Mouse (Mus musculus): ENCODE results near the gene Bcl7a. TPM values are rescaled to one million over a fixed set of nuclear protein-coding genes. Genes with fewer than 3 reads are reported as not detected.

Bcl7a gene
- total RNA-seq, 2 experiments from 2014 or later, result 72.7 to 78.5 TPM

GRCm38 (mm10) chr5:123327686-123328085 is 15.9 kb upstream of the Bcl7a start:
- no peak for DNase-seq (ENCODE audit: low spot score in 2 of 2)

GRCm38 (mm10) chr5:123333566-123333965 is 10.1 kb upstream of the Bcl7a start:
- no peak for DNase-seq (ENCODE audit: low spot score in 2 of 2)

GRCm38 (mm10) chr5:123336205-123336961 is 7.3 kb upstream of the Bcl7a start:
- DNase-seq (ENCODE audit: low spot score in 2 of 2), result no peak

- no peak for DNase-seq (ENCODE audit: low spot score in 2 of 2)
Observed at GRCm38 (mm10) chr5:123338463-123338862, 5.2 kb upstream of the Bcl7a start.

DNA sequence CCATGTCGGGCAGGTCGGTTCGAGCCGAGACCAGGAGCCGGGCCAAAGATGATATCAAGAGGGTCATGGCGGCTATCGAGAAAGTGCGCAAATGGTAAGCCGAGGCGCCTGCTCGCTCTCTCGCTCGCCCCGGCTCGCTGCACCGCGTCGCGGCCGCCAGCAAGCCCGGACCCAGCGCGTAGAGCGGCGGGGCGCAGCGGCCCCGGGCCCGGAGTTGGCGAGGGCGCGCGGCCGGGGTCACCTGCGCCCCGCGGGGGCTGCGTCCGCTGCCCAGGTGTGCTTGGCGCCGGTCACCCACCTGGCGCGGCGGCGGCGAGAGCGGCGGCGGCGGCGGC is 961 bp downstream of the Bcl7a start:
- DNase-seq (ENCODE audit: low spot score in 2 of 2), result no peak

DNA sequence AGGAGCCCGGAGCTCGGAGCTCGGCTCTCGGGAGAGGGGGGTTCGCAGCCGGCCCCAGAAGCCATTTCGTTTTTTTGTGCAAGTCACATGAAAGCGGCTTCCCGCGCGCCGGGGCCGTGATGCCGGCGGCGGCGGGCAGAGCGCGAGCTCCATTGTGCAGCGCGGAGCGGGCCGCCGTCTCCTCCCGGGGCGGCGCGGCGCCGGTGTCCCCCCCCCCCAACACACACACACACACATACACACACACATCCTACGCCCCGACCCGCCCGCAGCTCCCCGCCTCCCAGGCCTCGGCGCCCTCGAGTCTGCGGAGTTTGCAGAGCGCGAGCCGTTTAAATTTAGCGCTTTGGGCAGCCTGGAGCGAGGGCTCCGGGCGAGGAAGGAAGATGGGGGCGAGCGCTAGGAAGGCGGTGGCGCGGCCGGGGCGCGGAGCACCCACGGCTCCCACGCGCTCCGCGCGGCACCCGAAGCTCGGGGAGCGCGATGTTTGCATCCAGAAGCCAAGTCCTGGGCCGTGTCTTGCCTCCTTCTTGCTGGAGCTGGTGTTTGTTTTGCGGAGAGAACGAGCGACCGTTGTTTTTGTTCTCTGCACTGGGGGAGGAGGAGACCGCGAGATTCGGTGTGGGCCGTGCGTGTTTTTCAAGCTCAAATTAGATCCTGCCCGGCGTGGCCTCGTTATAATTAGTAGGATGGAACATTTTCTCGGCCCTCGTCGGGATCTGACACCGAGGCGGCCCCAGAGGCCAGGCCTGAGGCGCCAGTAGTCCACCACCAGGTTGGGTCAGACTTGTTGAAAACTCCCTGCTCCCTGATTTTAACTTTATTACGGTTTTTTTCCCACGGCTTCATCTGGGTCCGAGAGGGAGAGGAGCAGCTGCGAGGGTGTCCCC is 1.6 kb downstream of the Bcl7a start:
- peak; percentile 58 to 68 for DNase-seq (ENCODE audit: low spot score in 2 of 2)

GRCm38 (mm10) chr5:123345853-123346654 is 2.4 kb downstream of the Bcl7a start:
- peak; percentile 74 to 81 for DNase-seq (ENCODE audit: low spot score in 2 of 2)

DNA sequence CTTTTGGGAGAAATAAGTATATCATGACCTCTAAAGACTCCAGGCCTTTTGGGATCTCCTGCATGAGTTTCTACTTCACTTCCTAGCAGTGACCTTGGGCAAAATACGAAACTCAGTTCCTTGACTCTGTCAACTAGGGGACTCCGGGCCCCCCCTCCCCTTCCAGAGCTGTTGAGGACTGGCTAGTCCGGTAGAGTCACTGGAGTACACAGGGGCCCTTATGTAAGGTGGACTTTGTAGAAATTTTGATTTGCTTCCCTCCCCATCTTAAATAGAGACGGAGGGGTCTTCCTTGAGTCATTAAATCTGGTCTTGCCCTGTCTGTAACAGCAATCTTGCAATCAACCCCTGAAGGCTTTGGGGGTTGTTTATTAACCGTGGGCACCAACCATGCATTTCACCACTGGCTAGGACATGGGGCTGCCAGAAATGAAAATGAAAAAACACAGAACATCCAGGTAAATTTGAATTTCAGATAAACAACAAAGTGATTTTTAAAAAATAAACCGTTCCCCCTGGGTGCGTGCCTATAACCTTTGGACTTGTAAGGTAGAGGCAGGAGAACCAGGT is 3.2 kb downstream of the Bcl7a start:
- DNase-seq (ENCODE audit: low spot score in 2 of 2), result no peak

GRCm38 (mm10) chr5:123347985-123348384 is 4.4 kb downstream of the Bcl7a start:
- no peak for DNase-seq (ENCODE audit: low spot score in 2 of 2)

DNA sequence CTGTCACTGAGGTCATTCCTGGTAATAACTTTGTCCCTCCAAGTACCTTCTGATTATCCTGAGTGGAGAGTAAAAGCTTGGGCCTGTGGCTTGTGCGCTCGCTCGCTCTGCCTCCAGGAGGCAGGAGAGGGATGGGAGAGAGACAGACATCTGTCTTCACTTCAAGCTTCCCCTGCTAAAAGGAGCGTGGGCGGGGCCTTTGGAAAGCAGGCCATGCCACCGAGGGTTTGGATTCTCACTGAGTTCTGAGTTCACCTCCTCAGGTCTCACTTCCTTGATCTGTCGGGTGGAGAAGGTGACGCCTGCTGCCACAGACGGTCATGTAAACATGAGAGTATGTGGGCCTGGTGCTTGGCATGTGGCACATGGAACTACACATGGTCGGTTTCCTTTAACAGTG is 6.8 kb downstream of the Bcl7a start:
- peak; percentile 52 to 58 for DNase-seq (ENCODE audit: low spot score in 2 of 2)

GRCm38 (mm10) chr5:123355918-123356317 is 12.3 kb downstream of the Bcl7a start:
- DNase-seq (ENCODE audit: low spot score in 2 of 2), result no peak

GRCm38 (mm10) chr5:123357253-123357652 is 13.6 kb downstream of the Bcl7a start:
- DNase-seq (ENCODE audit: low spot score in 2 of 2), result no peak

DNA sequence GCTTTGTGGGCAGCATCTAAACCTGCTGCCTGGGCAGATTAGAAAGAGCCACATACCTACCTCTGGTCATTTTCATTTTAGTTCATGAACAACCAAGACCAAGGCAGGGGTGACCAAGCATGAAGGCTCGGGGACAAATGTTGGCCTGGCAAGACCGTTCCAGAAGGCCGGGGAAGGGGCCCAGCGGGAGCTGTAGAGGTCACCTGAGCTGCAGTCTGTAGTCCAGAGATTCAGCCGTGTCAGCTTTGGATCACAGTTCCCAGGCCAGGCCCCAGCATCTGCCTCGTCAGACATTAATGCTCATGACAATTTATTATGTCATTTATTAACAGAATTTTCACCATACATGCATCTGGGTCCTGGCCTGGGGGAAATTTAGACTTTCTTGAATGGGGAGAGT is 15.8 kb downstream of the Bcl7a start:
- no peak for DNase-seq (ENCODE audit: low spot score in 2 of 2)

DNA sequence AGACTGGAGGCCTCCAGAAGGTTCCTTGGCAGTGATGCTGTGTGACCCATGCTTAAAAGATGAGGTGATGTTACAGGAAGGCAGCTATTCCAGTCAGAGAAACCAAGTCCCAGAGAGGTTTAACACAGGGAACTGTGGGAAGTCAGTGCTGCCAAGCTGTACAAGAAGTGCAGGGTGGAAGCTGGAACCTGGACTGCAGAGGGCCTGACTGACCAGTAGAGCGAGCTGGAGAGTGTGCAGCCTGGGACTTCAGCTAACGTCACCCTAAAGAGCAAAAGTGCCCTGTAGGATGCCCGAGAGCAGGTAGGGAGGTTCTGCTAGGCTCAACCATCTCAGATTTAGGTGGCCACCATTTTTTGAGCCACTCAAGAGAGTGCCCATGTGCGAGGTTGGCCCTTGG is 19.3 kb downstream of the Bcl7a start:
- DNase-seq (ENCODE audit: low spot score in 2 of 2), result no peak

DNA sequence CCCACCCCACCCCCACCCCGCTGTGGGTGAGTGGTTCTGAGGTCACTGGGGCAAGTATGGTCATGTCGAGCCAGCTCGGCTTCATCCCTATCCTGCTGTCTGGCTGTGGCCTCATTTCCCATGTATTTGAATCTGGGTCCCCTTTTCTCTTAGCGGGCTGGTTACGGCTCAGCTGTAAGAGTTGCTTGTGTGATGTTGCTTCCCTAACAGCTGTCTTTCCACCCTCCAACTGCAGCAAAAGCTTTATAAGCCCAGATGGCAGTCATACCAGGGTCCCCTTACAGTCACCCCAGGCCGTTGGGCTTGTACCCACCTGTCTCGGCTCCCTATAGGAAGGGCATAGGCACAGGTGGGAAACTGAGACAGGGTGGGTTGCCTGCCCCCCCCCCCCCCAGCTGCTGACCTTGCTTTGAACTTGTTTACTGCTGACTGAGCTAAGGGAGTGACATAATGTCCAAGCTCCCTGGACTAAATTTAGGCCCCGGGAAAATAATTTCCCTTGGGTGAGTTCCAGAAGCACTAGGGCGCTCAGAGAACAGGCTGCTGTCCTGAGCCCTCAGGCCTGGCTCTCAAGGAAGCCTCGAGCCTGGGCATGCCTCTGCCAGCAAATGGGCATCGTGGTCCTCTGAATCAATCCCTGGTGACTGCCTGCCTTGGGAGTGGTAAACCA is 20.8 kb downstream of the Bcl7a start:
- DNase-seq (ENCODE audit: low spot score in 2 of 2), result no peak

- DNase-seq (ENCODE audit: low spot score in 2 of 2), result peak; percentile 50 to 55
Observed at GRCm38 (mm10) chr5:123368869-123369488, 25.3 kb downstream of the Bcl7a start.

- DNase-seq (ENCODE audit: low spot score in 2 of 2), result no peak
Observed at GRCm38 (mm10) chr5:123370049-123370448, 26.4 kb downstream of the Bcl7a start.

DNA sequence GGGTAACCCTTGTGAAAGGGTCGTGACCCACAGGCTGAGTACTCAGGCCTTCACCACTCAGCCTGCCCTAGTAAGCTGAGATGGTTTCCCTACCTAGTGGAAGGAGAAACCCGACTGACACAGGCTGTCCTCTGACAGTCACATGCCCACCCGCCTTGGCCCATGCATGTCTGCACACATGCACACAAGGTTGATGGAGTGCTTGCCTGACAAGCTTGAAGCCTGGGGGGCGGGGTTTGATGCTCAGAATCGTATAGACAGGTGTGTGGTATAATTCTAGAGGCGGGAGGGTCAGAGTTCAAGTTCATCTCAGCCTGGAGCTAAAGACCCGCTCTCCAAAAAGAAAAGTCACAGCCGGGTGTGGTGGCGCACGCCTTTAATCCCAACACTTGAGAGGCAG is 31.6 kb downstream of the Bcl7a start:
- no peak for DNase-seq (ENCODE audit: low spot score in 2 of 2)

DNA sequence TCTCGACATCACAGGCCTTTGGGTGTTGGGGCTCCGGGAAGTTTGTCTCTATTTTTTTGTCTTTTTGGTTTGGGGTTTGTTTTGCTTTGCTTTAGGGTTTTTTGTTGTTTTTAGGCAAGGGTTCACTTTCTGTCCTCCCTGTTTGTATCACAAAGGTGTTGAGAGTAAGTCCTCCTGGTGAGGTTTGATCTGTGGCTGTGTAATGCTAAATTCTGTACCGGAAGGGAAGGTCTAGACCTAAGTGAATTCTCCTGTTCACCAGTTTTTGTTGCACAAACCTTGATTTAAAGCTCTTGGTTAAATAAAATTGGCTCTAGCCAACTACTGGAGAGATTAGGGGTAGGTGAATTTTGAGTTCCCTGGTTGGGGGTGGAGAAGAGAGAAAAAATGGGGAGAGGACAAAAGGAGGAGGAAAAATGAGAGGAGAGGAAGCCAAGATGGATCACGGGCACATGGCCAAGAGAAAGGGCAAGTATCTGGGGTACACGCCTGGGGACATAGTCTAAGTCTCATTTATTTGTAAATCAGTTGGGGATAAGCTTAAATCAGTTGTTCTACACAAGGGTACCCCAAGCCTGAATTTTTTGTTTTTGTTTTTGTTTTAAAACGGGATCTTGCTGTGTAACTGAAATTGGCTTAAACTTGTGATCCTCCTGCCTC is 32.3 kb downstream of the Bcl7a start:
- no peak for DNase-seq (ENCODE audit: low spot score in 2 of 2)

DNA sequence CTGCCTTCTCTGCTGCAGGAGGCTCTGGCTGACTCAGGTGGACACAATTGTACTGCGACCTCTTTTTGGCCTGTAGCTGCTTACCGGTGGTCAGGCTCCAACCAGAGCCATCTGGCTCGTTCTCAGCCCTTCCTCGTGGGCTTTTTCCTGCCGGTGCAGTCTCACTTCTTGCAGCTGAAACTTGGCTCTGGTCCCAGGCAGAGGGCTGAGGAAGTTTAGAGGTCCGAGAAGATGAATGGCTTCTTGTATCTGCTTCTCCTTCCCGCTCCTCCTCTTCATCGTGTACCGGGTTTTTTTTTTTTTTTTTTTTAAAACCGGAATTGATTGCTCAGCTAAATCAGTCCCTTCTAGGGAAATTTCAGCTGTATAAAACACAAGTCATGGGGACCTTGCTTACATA is 32.9 kb downstream of the Bcl7a start:
- DNase-seq (ENCODE audit: low spot score in 2 of 2), result peak; percentile 60 to 73
